Mouse (Mus musculus) hematopoietic stem cell, adult 5-6 weeks (primary cell): ENCODE data around the gene Cbr3. TPM values are rescaled to one million over a fixed set of nuclear protein-coding genes. Genes with fewer than 3 reads are reported as not detected.
A peak's percentile ranks its signal among the peaks of the same experiment; 100 is the strongest.
"Not testable (repeated sequence)": the region's sequence is repeated elsewhere in the genome, so short reads cannot be mapped to it uniquely, and the experiment has no call there.

ENCODE experiments used
- ATAC-seq, 2 experiments: fragments of 125-278 bp in 1 of 2; replicated peaks in 1 of 2; 2 replicates each; pipeline ENCODE4 v1.8.0; 2016 to 2017; ENCODE audit warnings: inconsistent platforms in 2 of 2, mild to moderate bottlenecking in 2 of 2, moderate number of reproducible peaks in 2 of 2, low read depth in 1 of 2, moderate TSS enrichment in 1 of 2; ENCODE audit not compliant: low FRiP score in 2 of 2, poor library complexity in 2 of 2, severe bottlenecking in 2 of 2, insufficient read depth in 1 of 2, low TSS enrichment in 1 of 2
- total RNA-seq: library from RNA; stranded (forward); fragments of 172-1452, 232-1000 nt; gene quantifications from 2 replicates; pipeline ENCODE4 v1.2.3, GENCODE M21; 2017

Cbr3 gene
- 0.38 TPM in 1 of 2 replicates, not detected in the other for total RNA-seq

- peak; percentile 47 to 65 for ATAC-seq
These were observed at the start of gene Cbr3 for GRCm38 (mm10) chr16:93682689-93683507. Gene Cbr3 (plus strand): TSS chr16:93683215.

- no peak for ATAC-seq
These were observed 39.0 kb upstream of the Cbr3 start for GRCm38 (mm10) chr16:93644006-93644405.

- no peak for ATAC-seq
These were observed 34.4 kb upstream of the Cbr3 start for GRCm38 (mm10) chr16:93648441-93649183.

- no peak for ATAC-seq
These were observed 15.0 kb upstream of the Cbr3 start for GRCm38 (mm10) chr16:93667976-93668375.

- no peak for ATAC-seq
These were observed 13.5 kb upstream of the Cbr3 start for GRCm38 (mm10) chr16:93669521-93669920.

GRCm38 (mm10) chr16:93670466-93670865, 12.5 kb upstream of the Cbr3 start:
- not testable (repeated sequence) for ATAC-seq

GRCm38 (mm10) chr16:93671064-93671463, 12.0 kb upstream of the Cbr3 start:
- ATAC-seq, result no peak

GRCm38 (mm10) chr16:93676376-93676775, 6.6 kb upstream of the Cbr3 start:
- no peak for ATAC-seq

- no peak for ATAC-seq
These were observed 4.8 kb upstream of the Cbr3 start for GRCm38 (mm10) chr16:93678206-93678605.

- no peak for ATAC-seq
These were observed 3.9 kb upstream of the Cbr3 start for GRCm38 (mm10) chr16:93679165-93679564.

- peak; percentile 3 to 11; a peak in 1 of 4 replicates for ATAC-seq
These were observed 793 bp upstream of the Cbr3 start for GRCm38 (mm10) chr16:93682156-93682688.

GRCm38 (mm10) chr16:93683508-93684236, 657 bp downstream of the Cbr3 start:
- ATAC-seq, result no peak

- ATAC-seq, result peak in 1 of 2 experiments; percentile 12; a peak in 1 of 4 replicates
These were observed 1.4 kb downstream of the Cbr3 start for GRCm38 (mm10) chr16:93684441-93684840.

- ATAC-seq, result not testable (repeated sequence)
These were observed 2.8 kb downstream of the Cbr3 start for GRCm38 (mm10) chr16:93685783-93686182.

GRCm38 (mm10) chr16:93686421-93686820, 3.4 kb downstream of the Cbr3 start:
- ATAC-seq, result no peak

- ATAC-seq, result peak; percentile 22 to 42; a peak in 2 of 4 replicates
These were observed 3.9 kb downstream of the Cbr3 start for GRCm38 (mm10) chr16:93686945-93687344.

- ATAC-seq, result 0 out of 4 replicates have a peak, but pooled peaks of 1 of the 2 experiments have one; percentile 27
These were observed 8.3 kb downstream of the Cbr3 start for GRCm38 (mm10) chr16:93691206-93691841.
